Mouse (Mus musculus) liver, embryonic 16.5 days (tissue): ENCODE results near the gene Nubpl. TPM values are rescaled to one million over a fixed set of nuclear protein-coding genes. Genes with fewer than 3 reads are reported as not detected.

Source experiments
- polyA plus RNA-seq: library from polyadenylated mRNA; unstranded; fragments of >200 nt; fragmentation: Nextera tagmentation; extraction: Ambion mirVana; gene quantifications from 2 replicates; pipeline ENCODE4 v1.2.1, GENCODE M21; 2015

The Nubpl gene
- polyA plus RNA-seq, 1 experiment from 2014 or later, result 3.5 TPM

Other genes starting within 250 kb of the Nubpl start
- gene Heatr5a, start 126.4 kb upstream of the Nubpl start, polyA plus RNA-seq, result 5.0 and 5.2 TPM in 2 replicates
- 10.4 and 12.8 TPM in 2 replicates for gene Dtd2, start 91.2 kb upstream of the Nubpl start, polyA plus RNA-seq
- gene Gpr33, start 69.7 kb upstream of the Nubpl start, polyA plus RNA-seq, result not detected in 2 replicates